Comparison of ENCODE assay signal across 8 mouse cellular contexts in genomic region chr13:104109288-104109815, GRCm38 (mm10). TPM values are rescaled to one million over a fixed set of nuclear protein-coding genes. Genes with fewer than 3 reads are reported as not detected.
DNase-seq lines count a peak whose midpoint lies in the region; ATAC-seq and TF ChIP-seq lines count a peak whose summit lies in the region.

TSS of gene Nln (minus strand) at chr13:104109614.
TSS of gene Sgtb (plus strand) at chr13:104109741.

- ATAC-seq in activated CD4-positive, CD25-positive, alpha-beta regulatory T cell, adult 4 months = peak; percentile 88
- peak; percentile 93 for ATAC-seq in common myeloid progenitor, adult 5-6 weeks (replicated peaks; ENCODE audit: low read depth, poor library complexity, severe bottlenecking)
- peak; percentile 95 for ATAC-seq in hindbrain, postnatal 0 days

- peak within 1 kb of the TSS; percentile 80 for H3K4me3 ChIP-seq in gastrocnemius, adult 2 months
- peak within 1 kb of the TSS; percentile 87 for H3K4me3 ChIP-seq in hindbrain, postnatal 0 days (ENCODE audit: low read length)

- TF ChIP-seq CTCF in gastrocnemius, adult 2 months (IDR thresholded peaks at IDR 0.05) = no peak
- TF ChIP-seq CTCF in hindbrain, postnatal 0 days (IDR thresholded peaks at IDR 0.05; ENCODE audit: low read depth) = no peak

- peaks cover 6% of the 10 kb centered on the region; the same call in 1 of the 2 replicates for H3K4me1 ChIP-seq in hindbrain, postnatal 0 days (ENCODE audit: insufficient read depth, low read length)

- DNase-seq in gastrocnemius, adult 2 months = peak; percentile 94
- peak; percentile 95 for DNase-seq in hindbrain, postnatal 0 days (ENCODE audit: low spot score)
- DNase-seq in left cerebral cortex, adult 18-20 months (ENCODE audit: low spot score in 2 of 2) = peak; percentile 79 to 86
- DNase-seq in lung, postnatal 4 days = peak; percentile 88 to 94
- peak; percentile 75 for DNase-seq in retina, postnatal 7 days (ENCODE audit: low read depth, low spot score)
- DNase-seq in urinary bladder, adult 18-20 months (ENCODE audit: low spot score in 2 of 2) = peak; percentile 71 to 83

- H3K9ac ChIP-seq in hindbrain, postnatal 0 days (replicated peaks; ENCODE audit: low read length) = peak within 1 kb of the TSS; percentile 85

- 1% methylated on average over 30 of the region's 44 CpGs for WGBS in hindbrain, postnatal 0 days

- no peaks in the 10 kb centered on the region for H3K36me3 ChIP-seq in hindbrain, postnatal 0 days (ENCODE audit: insufficient read depth, low read length)

- H3K4me2 ChIP-seq in hindbrain, postnatal 0 days (ENCODE audit: low read depth, low read length) = peak within 1 kb of the TSS; percentile 88

- no peaks in the 10 kb centered on the region for H3K27me3 ChIP-seq in hindbrain, postnatal 0 days (ENCODE audit: insufficient read depth, low read length)

- H3K9me3 ChIP-seq in hindbrain, postnatal 0 days (ENCODE audit: low read length) = no peaks in the 10 kb centered on the region

- intact Hi-C loops in gastrocnemius, adult 2 months (cut with DNase I) = no loop called here

- peak within 1 kb of the TSS; percentile 92 for H3K27ac ChIP-seq in gastrocnemius, adult 2 months
- H3K27ac ChIP-seq in hindbrain, postnatal 0 days = peak within 1 kb of the TSS; percentile 92

RNA-seq across cellular contexts. Expression of gene Nln, which starts in this region (rescaled TPM):
- 1 to 10 TPM; 6.3 to 8.3 TPM for polyA plus RNA-seq in activated CD4-positive, CD25-positive, alpha-beta regulatory T cell, adult 4 months (2017; shearing (Covaris generic))
- 44.7 and 55.6 TPM in 2 replicates for total RNA-seq in common myeloid progenitor, adult 5-6 weeks (2017)
- total RNA-seq in gastrocnemius, adult 2 months (2021) = 1 to 10 TPM; 6.7 to 7.3 TPM
- 67.3 and 71.6 TPM in 2 replicates for total RNA-seq in hindbrain, postnatal 0 days (2014; rRNA removed)
- 52.9 and 53.7 TPM in 2 replicates for polyA plus RNA-seq in hindbrain, postnatal 0 days (2015; fragmentation: Nextera tagmentation; extraction: Ambion mirVana)
- total RNA-seq in left cerebral cortex, adult 18-20 months (2021) = 10 to 100 TPM; 23.9 to 26.5 TPM

RNA-seq across cellular contexts. Expression of gene Sgtb, which starts in this region (rescaled TPM):
- polyA plus RNA-seq in activated CD4-positive, CD25-positive, alpha-beta regulatory T cell, adult 4 months (2017; shearing (Covaris generic)) = under 1 TPM; 0.15 to 0.42 TPM
- 0.32 TPM in 1 of 2 replicates, not detected in the other for total RNA-seq in common myeloid progenitor, adult 5-6 weeks (2017)
- total RNA-seq in gastrocnemius, adult 2 months (2021) = under 1 TPM; 0.61 to 0.73 TPM
- total RNA-seq in hindbrain, postnatal 0 days (2014; rRNA removed) = 26.8 and 36.7 TPM in 2 replicates
- 24.3 and 24.9 TPM in 2 replicates for polyA plus RNA-seq in hindbrain, postnatal 0 days (2015; fragmentation: Nextera tagmentation; extraction: Ambion mirVana)
- total RNA-seq in left cerebral cortex, adult 18-20 months (2021) = 100 to 1,000 TPM; 144 to 147 TPM

Comparison
In these comparisons a context has a peak if more than half of its experiments do, and no peak if none do; other contexts are left out.
1. Peak in every context shown above with its lines: DNase-seq, ATAC-seq, H3K4me3 ChIP-seq and H3K27ac ChIP-seq.
2. RNA of gene Sgtb (total RNA-seq): 144 to 147 TPM in left cerebral cortex, adult 18-20 months and 26.8 to 36.7 TPM in hindbrain, postnatal 0 days; 0.61 to 0.73 TPM in gastrocnemius, adult 2 months and 0.32 TPM in common myeloid progenitor, adult 5-6 weeks; every median in the first group is over 10 times any median in the second.
3. RNA of gene Sgtb (polyA plus RNA-seq): 24.3 to 24.9 TPM in hindbrain, postnatal 0 days; 0.15 to 0.42 TPM in activated CD4-positive, CD25-positive, alpha-beta regulatory T cell, adult 4 months; every median in the first group is over 10 times any median in the second.